Mouse (Mus musculus) inflammation-experienced regulatory T-cells, adult 16 weeks (primary cell): ENCODE data around the gene Tmprss9. TPM values are rescaled to one million over a fixed set of nuclear protein-coding genes. Genes with fewer than 3 reads are reported as not detected.

Source experiments
- polyA plus RNA-seq: library from polyadenylated mRNA; unstranded; fragments of 100-300 nt; shearing (Covaris generic); gene quantifications from one replicate; pipeline ENCODE4 v1.2.1, GENCODE M21; 2017

Gene Tmprss9
- not detected for polyA plus RNA-seq

DNA sequence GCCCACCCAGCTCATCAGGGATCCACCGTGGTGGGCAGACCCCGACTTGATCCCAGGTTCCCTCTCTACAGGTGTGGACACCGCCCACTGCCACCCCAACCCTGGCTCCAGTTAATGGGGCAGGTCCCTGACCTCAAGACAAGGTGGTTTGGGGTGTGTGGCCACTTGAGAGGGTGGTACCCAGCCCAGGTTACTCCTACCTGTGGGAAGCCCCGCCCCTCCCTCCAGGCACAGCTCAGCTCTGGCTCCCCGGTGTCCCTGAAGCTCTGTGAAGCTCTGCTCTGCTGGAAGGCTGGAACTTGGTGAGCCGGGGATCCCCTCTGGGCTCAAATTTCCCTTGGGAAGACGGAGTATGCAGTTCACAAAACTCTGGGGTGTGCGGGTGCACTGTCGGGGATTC, at the start of gene Tmprss9:
Gene Tmprss9 (plus strand): TSS at position 268 of the 400 bp plus-strand sequence.

DNA sequence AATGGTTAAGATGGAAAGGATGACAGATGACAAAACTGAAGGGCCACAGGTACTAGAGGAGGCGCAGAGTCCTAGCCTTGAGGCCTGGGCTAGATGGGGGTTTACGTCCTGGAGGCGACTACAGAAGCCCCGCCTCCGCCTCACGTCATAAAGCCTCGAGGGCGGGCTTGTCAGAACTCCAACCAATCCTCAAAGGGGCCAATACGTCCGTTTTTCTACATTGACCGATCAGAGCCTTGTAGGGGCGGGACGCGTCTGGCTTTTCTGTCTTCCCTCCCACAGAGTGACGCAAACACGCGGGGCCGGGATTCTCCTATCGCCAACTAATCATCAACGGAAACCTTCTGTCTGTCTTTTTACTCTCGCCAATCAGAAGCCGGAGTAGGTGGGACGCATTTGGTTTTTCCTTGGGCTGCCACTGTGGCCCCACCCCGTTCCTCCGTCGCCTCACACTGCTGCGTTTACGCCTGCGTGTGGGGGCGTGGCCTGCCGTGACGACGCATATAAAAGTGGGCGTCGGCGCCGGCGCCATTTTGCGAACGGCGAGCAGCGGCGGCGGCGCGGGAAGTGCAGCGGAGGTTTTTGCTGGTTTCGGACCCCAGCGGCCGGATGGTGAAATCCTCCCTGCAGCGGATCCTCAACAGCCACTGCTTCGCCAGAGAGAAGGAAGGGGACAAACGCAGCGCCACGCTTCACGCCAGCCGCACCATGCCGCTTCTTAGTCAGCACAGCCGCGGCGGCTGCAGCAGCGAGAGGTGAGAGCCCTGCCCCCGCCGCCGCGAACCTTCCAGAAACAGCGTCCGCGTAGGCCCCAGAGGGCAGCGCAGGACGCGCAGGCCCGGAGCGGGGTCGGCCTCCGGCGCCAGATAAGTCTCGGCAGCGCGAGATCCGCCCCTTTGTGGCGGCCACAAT, 45.2 kb upstream of the Tmprss9 start, which contains the start of gene Oaz1:
Gene Oaz1 (plus strand): TSS at position 506 of the 912 bp plus-strand sequence.

DNA sequence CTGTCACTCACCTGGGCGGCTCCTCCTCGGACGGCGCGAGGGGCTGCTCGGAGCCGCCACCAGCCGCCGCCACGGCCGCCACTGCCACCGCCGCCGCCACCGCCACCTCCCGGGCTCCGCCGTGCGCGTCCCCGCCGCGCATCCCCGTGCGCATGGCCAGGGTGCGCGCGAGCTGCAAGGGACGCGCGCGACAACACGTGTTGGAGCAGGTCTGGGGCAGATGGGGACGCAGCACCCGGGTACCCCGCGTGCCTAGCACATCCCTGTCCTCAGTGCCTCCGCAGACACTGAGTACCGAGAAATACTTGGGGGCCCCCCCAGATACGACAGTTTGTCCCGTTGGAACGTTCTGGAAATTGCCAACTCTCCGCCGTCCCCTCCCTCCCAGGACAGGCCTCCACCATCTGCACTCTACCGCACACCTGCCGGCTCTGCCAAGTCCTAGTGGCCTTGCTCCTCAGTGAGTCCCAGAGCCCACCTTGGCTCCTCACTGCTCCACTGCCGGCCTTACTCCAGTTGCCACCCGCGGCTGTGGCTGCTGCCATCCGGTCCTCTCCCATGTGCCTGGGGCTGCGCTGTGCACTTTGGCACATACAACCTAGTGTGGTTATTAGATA, 27.6 kb upstream of the Tmprss9 start, which contains the start of gene Lingo3:
Gene Lingo3 (minus strand): TSS at position 109 of the 617 bp plus-strand sequence.

DNA sequence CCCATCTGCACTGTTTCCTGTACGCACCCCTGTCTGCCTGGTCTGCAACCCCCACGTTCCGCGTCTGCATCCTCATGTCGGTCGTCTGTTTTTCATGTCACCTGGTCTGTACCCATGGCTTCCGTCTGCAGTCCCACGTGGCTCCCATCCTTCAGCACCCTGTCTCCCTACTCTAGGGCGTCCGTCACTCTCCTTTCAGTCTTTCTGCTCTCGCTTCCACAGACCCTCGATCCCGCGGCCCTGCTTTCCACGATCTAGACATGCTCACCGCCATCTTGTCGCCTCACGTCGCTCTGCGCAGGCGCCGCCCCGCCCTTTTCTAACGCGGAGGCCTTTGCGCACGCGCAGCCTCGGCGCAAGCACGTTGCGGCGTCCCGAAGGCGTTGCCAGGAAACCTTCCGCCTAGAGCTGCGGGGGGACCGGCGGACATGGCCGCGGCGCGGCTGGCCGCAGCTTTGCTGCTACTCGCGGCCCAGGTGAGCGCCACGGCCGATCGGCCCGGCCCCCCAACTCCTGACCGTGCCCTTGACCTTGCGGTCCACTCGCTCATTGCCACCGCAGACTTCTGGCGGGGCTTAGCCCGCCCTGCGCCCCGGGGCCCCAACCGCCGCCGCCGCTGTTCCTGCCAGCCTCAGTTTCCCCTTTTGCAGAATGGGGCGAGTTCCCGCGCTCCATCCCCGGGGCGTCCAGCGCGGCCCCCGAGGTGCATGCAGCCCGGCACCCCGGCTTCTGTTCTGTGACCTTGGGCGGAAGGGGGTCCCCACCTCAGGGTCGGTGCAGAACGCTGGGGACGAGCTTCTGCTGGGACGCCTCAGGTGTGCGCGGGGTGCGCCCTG, 16.5 kb upstream of the Tmprss9 start, which contains the start of the genes Lsm7 and Sppl2b:
Gene Lsm7 (minus strand): TSS at position 297 of the 836 bp plus-strand sequence.
Gene Sppl2b (plus strand): TSS at position 363 of the 836 bp plus-strand sequence.

DNA sequence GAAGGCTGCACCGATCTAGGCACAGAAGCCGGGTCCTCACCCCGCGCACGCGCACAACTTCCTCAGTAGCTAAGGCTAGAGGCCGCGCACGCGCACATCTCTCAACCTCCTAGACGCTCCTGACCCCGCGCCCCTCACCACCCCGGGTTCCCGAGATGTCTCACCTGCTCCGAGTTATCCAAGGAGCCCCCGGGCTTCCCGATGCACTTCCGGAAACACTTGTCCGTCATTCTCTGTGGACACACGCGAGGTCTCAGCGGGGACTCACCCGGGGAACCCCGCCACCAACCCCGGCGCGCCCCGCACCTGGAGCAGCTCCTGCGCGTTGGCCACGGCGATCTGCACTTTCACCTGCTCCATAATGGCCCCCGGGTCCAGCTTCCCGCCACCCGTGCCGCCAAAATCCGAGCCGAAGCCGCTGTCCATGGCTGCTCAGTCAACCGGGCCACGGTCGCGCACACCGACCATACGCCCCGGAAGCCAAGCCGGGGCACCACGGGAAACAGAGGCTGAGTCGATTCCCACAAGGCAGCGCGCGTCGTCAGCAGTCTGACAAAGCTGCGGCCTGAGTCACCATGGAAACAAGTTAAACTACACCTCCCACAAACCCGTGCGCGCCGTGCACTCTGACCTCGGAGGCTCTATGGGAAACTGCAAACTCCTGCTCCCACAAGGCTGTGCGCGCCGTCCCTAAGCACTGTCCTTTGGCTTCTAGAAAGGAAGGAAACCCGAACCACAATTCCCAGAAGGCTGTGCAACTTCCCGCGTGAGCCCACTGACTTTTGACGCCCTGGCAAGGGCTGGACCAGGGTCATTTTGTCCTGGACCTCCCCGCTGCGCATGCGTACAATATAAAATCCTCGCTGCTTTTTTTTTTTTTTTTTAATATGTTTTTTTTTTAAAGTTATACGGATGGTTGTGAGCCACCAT, 28.9 kb downstream of the Tmprss9 start, which contains the start of gene Timm13:
Gene Timm13 (minus strand): TSS at position 652 of the 930 bp plus-strand sequence.

DNA sequence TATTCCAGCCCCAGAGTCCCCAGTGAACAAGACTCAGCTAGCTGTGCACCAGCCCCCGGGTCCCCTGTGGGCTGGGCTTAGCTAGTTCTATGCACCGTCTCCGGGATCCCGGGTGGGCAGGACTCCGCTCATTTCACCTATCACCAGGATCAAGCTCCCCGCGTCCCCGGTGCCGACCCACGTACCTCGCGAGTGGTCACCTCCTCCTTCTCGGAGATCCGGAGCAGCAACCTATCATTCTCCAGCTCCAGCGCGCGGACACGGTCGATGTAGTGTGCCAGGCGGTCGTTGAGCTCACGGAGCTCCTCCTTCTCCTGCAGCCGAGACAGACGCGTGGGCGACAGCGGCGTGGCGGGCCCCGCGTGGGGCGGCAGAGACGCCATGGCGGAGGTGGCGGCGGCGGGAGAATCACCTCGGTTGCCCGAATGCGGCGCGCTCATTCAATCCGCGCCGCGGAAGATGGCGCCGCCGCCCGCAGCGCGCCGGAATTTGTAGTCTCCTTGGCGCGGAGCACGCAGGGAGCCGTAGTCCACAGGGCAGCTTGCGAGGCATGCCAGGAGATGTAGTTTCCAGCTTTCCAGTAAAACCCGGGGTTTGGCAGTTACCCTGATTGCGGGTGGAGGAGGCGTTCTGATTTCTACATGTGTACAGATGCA, 46.3 kb downstream of the Tmprss9 start, which contains the start of gene Lmnb2:
Gene Lmnb2 (minus strand): TSS at position 467 of the 656 bp plus-strand sequence.

DNA sequence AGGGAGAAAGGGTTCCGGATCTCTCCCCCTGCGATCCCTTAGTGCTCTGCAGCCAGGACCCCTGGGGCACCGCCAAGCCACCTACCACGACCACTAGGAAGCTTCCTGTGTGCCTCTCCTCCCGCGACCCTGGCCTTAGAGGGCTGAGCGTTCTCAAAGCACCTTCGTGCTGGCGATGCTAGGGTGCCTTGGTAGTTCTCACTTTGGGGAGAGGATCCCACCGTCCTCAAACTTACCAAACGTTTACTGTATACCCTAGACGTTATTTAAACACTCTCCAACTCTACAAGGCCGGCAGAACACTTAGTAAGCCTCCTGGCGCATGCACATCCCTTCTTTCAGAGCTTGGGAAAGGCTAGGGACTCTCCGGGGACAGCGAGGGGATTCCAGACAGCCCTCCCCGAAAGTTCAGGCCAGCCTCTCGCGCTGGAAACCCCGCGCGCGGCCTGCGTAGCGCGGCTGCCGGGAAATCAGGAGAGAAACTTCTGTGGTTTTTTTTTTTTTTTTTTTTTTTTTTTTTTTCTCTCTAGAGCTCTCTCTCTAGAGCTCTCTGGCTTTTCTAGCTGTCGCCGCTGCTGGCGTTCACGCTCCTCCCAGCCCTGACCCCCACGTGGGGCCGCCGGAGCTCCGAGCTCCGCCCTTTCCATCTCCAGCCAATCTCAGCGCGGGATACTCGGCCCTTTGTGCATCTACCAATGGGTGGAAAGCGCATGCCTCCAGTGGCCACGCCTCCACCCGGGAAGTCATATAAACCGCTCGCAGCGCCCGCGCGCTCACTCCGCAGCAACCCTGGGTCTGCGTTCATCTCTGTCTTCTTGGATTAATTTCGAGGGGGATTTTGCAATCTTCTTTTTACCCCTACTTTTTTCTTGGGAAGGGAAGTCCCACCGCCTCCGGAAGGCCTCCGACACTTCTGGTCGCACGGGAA, 57.9 kb downstream of the Tmprss9 start, which contains the start of gene Gadd45b:
Gene Gadd45b (plus strand): TSS at position 775 of the 928 bp plus-strand sequence.

Other genes starting within 250 kb of the Tmprss9 start
- 9.8 TPM for gene Csnk1g2, start 249.0 kb upstream of the Tmprss9 start, polyA plus RNA-seq
- gene Btbd2, start 214.8 kb upstream of the Tmprss9 start, polyA plus RNA-seq = 4.6 TPM
- gene Mknk2, start 193.7 kb upstream of the Tmprss9 start, polyA plus RNA-seq = 17.5 TPM
- gene Mob3a, start 169.9 kb upstream of the Tmprss9 start, polyA plus RNA-seq = 426 TPM
- 188 TPM for gene Izumo4, start 169.7 kb upstream of the Tmprss9 start, polyA plus RNA-seq
- 52.0 TPM for gene Ap3d1, start 129.6 kb upstream of the Tmprss9 start, polyA plus RNA-seq
- 9.4 TPM for gene Dot1l, start 116.6 kb upstream of the Tmprss9 start, polyA plus RNA-seq
- 68.2 TPM for gene Sf3a2, start 73.7 kb upstream of the Tmprss9 start, polyA plus RNA-seq
- gene Plekhj1, start 73.2 kb upstream of the Tmprss9 start, polyA plus RNA-seq = 259 TPM
- not detected for gene Amh, start 66.6 kb upstream of the Tmprss9 start, polyA plus RNA-seq
- not detected for gene Jsrp1, start 58.4 kb upstream of the Tmprss9 start, polyA plus RNA-seq
- 2,156 TPM for gene Oaz1, start 45.2 kb upstream of the Tmprss9 start, polyA plus RNA-seq
- not detected for gene Lingo3, start 27.8 kb upstream of the Tmprss9 start, polyA plus RNA-seq
- 200 TPM for gene Lsm7, start 16.6 kb upstream of the Tmprss9 start, polyA plus RNA-seq
- 39.7 TPM for gene Sppl2b, start 16.6 kb upstream of the Tmprss9 start, polyA plus RNA-seq
- 243 TPM for gene Timm13, start 29.1 kb downstream of the Tmprss9 start, polyA plus RNA-seq
- gene Lmnb2, start 46.4 kb downstream of the Tmprss9 start, polyA plus RNA-seq = 18.9 TPM
- 93.6 TPM for gene Gadd45b, start 58.2 kb downstream of the Tmprss9 start, polyA plus RNA-seq
- gene Gng7, start 143.1 kb downstream of the Tmprss9 start, polyA plus RNA-seq = 0.09 TPM
- not detected for gene Diras1, start 153.8 kb downstream of the Tmprss9 start, polyA plus RNA-seq
- 20.4 TPM for gene Slc39a3, start 165.6 kb downstream of the Tmprss9 start, polyA plus RNA-seq
- 124 TPM for gene Sgta, start 188.3 kb downstream of the Tmprss9 start, polyA plus RNA-seq
- gene Thop1, start 198.2 kb downstream of the Tmprss9 start, polyA plus RNA-seq = 17.8 TPM
- not detected for gene Creb3l3, start 227.0 kb downstream of the Tmprss9 start, polyA plus RNA-seq
- 51.7 TPM for gene Map2k2, start 234.1 kb downstream of the Tmprss9 start, polyA plus RNA-seq